12 mouse cellular contexts compared by ENCODE assay signal in the genomic region with DNA sequence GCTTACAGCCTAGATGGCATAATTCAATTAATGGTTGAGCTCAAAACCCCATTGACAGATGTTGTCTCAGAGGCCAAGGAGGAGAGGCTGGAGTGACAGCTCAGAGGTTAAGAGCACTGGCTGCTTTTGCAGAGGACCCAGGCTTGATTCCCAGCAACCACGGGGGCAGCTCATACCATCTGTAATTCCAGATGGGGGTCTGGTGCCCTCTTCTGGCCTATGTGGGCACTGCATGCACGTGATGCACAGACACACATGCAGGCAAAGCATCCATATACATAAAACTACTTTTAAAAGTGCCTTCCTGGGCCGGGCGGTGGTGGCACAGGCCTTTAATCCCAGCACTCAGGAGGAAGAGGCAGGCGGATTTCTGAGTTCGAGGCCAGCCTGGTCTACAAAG. TPM values are rescaled to one million over a fixed set of nuclear protein-coding genes. Genes with fewer than 3 reads are reported as not detected.
A peak's percentile ranks its signal among the peaks of the same experiment; 100 is the strongest.
DNase-seq lines count a peak whose midpoint lies in the region; ATAC-seq and TF ChIP-seq lines count a peak whose summit lies in the region.
"Had no signal": no experiment of that assay in that cellular context is flagged by ENCODE, and none has a peak within 500 bp of the region (broad histone marks: within the 10 kb centered on the region; RNA-seq: fewer than 3 reads in every experiment).

No protein-coding gene starts in this region.

- TF ChIP-seq EP300 in liver, embryonic 14.5 days (IDR thresholded peaks at IDR 0.05; ENCODE audit: low read depth), result no peak

- no peaks in the 10 kb centered on the region for H3K27me3 ChIP-seq in liver, embryonic 14.5 days (ENCODE audit: control insufficient read depth, insufficient read depth, low read length)
- H3K27me3 ChIP-seq in hindbrain, postnatal 0 days (ENCODE audit: insufficient read depth, low read length), result no peaks in the 10 kb centered on the region
- H3K27me3 ChIP-seq: hindbrain, embryonic 15.5 days had no signal

- peaks cover 0 to 10% of the 10 kb centered on the region in 2 experiments; a peak in 1 of 4 replicates for H3K4me1 ChIP-seq in ES-E14 (ENCODE audit: control insufficient read depth in 2 of 2, insufficient read depth in 2 of 2, low read length in 2 of 2, poor library complexity in 1 of 2)
- H3K4me1 ChIP-seq in liver, embryonic 14.5 days (replicated peaks; ENCODE audit: control insufficient read depth in 2 of 2, insufficient read depth in 2 of 2, low read length in 1 of 2), result no peaks in the 10 kb centered on the region
- H3K4me1 ChIP-seq in hindbrain, postnatal 0 days (ENCODE audit: insufficient read depth, low read length), result no peaks in the 10 kb centered on the region
- H3K4me1 ChIP-seq: hindbrain, embryonic 15.5 days had no signal

- 65% methylated on average over 6 of the region's 6 CpGs for WGBS in liver, embryonic 14.5 days (ENCODE audit: insufficient replicate concordance)
- WGBS in hindbrain, postnatal 0 days, result 87% methylated on average over 6 of the region's 6 CpGs

- no peak overlapping the region for H3K27ac ChIP-seq in layer of hippocampus, adult 2 months
- no peak overlapping the region for H3K27ac ChIP-seq in ES-E14 (ENCODE audit: insufficient read depth, low read depth, low read length, poor library complexity, severe bottlenecking)
- no peak overlapping the region for H3K27ac ChIP-seq in liver, embryonic 14.5 days
- no peak overlapping the region for H3K27ac ChIP-seq in hindbrain, postnatal 0 days
- H3K27ac ChIP-seq: hindbrain, embryonic 15.5 days had no signal

- H3K9ac ChIP-seq in ES-E14 (ENCODE audit: insufficient read depth, low read depth, low read length, poor library complexity, severe bottlenecking), result no peak overlapping the region
- H3K9ac ChIP-seq in liver, embryonic 14.5 days (replicated peaks), result no peak overlapping the region
- H3K9ac ChIP-seq in hindbrain, postnatal 0 days (replicated peaks; ENCODE audit: low read length), result no peak overlapping the region
- H3K9ac ChIP-seq: hindbrain, embryonic 15.5 days had no signal

- in situ Hi-C loops in ES-E14 (cut with MboI; ENCODE audit: low sequenced_read_pairs in 2 of 2, unreplicated experiment in 2 of 2), result no loop called here

- DNase-seq in layer of hippocampus, adult 2 months (ENCODE audit: low spot score in 2 of 2), result no peak
- no peak for DNase-seq in layer of hippocampus, adult 18-20 months (ENCODE audit: low spot score in 2 of 2)
- peak; percentile 58 for DNase-seq in A20 (ENCODE audit: low read depth, low spot score)
- DNase-seq in ES-E14 (ENCODE audit: low read depth, low spot score), result peak; percentile 78
- no peak for DNase-seq in liver, embryonic 14.5 days (ENCODE audit: low read depth in 3 of 3, low spot score in 3 of 3)
- no peak for DNase-seq in yolk sac, embryonic 10.5 days (ENCODE audit: low spot score)
- no peak for DNase-seq in left cerebral cortex, adult 8-10 months (ENCODE audit: low spot score in 2 of 2)
- no peak for DNase-seq in hindbrain, postnatal 0 days (ENCODE audit: low spot score)

- no peaks in the 10 kb centered on the region for H3K36me3 ChIP-seq in ES-E14 (ENCODE audit: control insufficient read depth, insufficient read depth, low read length, poor library complexity, severe bottlenecking)
- H3K36me3 ChIP-seq in liver, embryonic 14.5 days (replicated peaks; ENCODE audit: control insufficient read depth, insufficient read depth, low read depth), result no peaks in the 10 kb centered on the region
- no peaks in the 10 kb centered on the region for H3K36me3 ChIP-seq in hindbrain, postnatal 0 days (ENCODE audit: insufficient read depth, low read length)
- H3K36me3 ChIP-seq: hindbrain, embryonic 15.5 days had no signal

- no peaks in the 10 kb centered on the region for H3K9me3 ChIP-seq in ES-E14 (ENCODE audit: control insufficient read depth, insufficient read depth, low read depth, low read length)
- no peaks in the 10 kb centered on the region for H3K9me3 ChIP-seq in liver, embryonic 14.5 days (ENCODE audit: control insufficient read depth, low read length)
- H3K9me3 ChIP-seq in hindbrain, postnatal 0 days (ENCODE audit: low read length), result no peaks in the 10 kb centered on the region
- H3K9me3 ChIP-seq: hindbrain, embryonic 15.5 days had no signal

- peak; percentile 53 for TF ChIP-seq CTCF in layer of hippocampus, adult 2 months (conservative IDR thresholded peaks at IDR 0.05)
- peak; percentile 75 for TF ChIP-seq CTCF in liver, embryonic 14.5 days (IDR thresholded peaks at IDR 0.05; ENCODE audit: low read depth)
- TF ChIP-seq CTCF in hindbrain, postnatal 0 days (IDR thresholded peaks at IDR 0.05; ENCODE audit: low read depth), result no peak

- H3K4me2 ChIP-seq in liver, embryonic 14.5 days (ENCODE audit: low read depth), result no peak overlapping the region
- no peak overlapping the region for H3K4me2 ChIP-seq in hindbrain, postnatal 0 days (ENCODE audit: low read depth, low read length)
- H3K4me2 ChIP-seq: heart, embryonic 11.5 days; hindbrain, embryonic 15.5 days had no signal

- H3K4me3 ChIP-seq in layer of hippocampus, adult 2 months, result no peak overlapping the region
- no peak overlapping the region for H3K4me3 ChIP-seq in ES-E14 (ENCODE audit: insufficient read depth in 1 of 2, low read depth in 1 of 2, low read length in 2 of 2, poor library complexity in 1 of 2, severe bottlenecking in 1 of 2)
- no peak overlapping the region for H3K4me3 ChIP-seq in liver, embryonic 14.5 days (ENCODE audit: insufficient read depth in 1 of 2, low read depth in 2 of 2, low read length in 2 of 2)
- no peak overlapping the region for H3K4me3 ChIP-seq in hindbrain, postnatal 0 days (ENCODE audit: low read length)
- H3K4me3 ChIP-seq: hindbrain, embryonic 15.5 days had no signal

- no peak for ATAC-seq in liver, embryonic 14.5 days (ENCODE audit: insufficient read depth)
- ATAC-seq in hindbrain, postnatal 0 days, result no peak

TF ChIP-seq in ES-E14, 5 proteins besides CTCF, POLR2A, EP300 and RAD21:
- no peak for TF ChIP-seq ZNF384 (IDR thresholded peaks at IDR 0.05; ENCODE audit: low read depth, low read length)
- no peak for TF ChIP-seq MAFK (IDR thresholded peaks at IDR 0.05; ENCODE audit: insufficient read depth, low read depth, low read length)
- TF ChIP-seq ZC3H11A (IDR thresholded peaks at IDR 0.05; ENCODE audit: borderline replicate concordance, low read depth, low read length), result no peak
- TF ChIP-seq CHD2 (IDR thresholded peaks at IDR 0.05; ENCODE audit: low read depth, low read length), result no peak
- TF ChIP-seq HCFC1 (IDR thresholded peaks at IDR 0.05; ENCODE audit: borderline replicate concordance, insufficient read depth, low read length), result no peak

RNA-seq across cellular contexts. Expression of gene Myl2, which starts 15.5 kb away (rescaled TPM):
- under 1 TPM in 1 of 2 experiments, not detected in 1; 0.88 TPM for total RNA-seq in layer of hippocampus, adult 2 months (2021)
- total RNA-seq in layer of hippocampus, adult 18-20 months (2021), result 1 to 10 TPM; 1.1 to 2.2 TPM
- 0.89 TPM in 1 of 2 replicates, not detected in the other for total RNA-seq in ES-E14 (2012; rRNA removed)
- polyA plus RNA-seq in liver, embryonic 14.5 days (2012; rRNA removed), result 0.10 TPM in 1 of 2 replicates, not detected in the other
- not detected in 2 replicates for polyA plus RNA-seq in liver, embryonic 14.5 days (2014; fragmentation: Nextera tagmentation; extraction: Ambion mirVana)
- 1 to 10 TPM; 2.4 to 9.2 (median 3.9) TPM for total RNA-seq in left cerebral cortex, adult 8-10 months (2022)
- not detected in 2 replicates for total RNA-seq in hindbrain, postnatal 0 days (2014; rRNA removed)
- polyA plus RNA-seq in hindbrain, postnatal 0 days (2015; fragmentation: Nextera tagmentation; extraction: Ambion mirVana), result 2.4 and 3.0 TPM in 2 replicates
- total RNA-seq: common myeloid progenitor, adult 5-6 weeks; left cerebral cortex, postnatal 25 days had no signal

RNA-seq across cellular contexts. Expression of gene Ccdc63, which starts 24.4 kb away (rescaled TPM):
- 1 to 10 TPM in 1 of 2 experiments, under 1 TPM in 1; 0.39 to 1.2 TPM for total RNA-seq in layer of hippocampus, adult 2 months (2021)
- 1 to 10 TPM in 1 of 2 experiments, under 1 TPM in 1; 0.68 to 1.0 TPM for total RNA-seq in layer of hippocampus, adult 18-20 months (2021)
- 1.7 and 2.2 TPM in 2 replicates for total RNA-seq in ES-E14 (2012; rRNA removed)
- polyA plus RNA-seq in liver, embryonic 14.5 days (2012; rRNA removed), result 0.01 and 0.13 TPM in 2 replicates
- polyA plus RNA-seq in liver, embryonic 14.5 days (2014; fragmentation: Nextera tagmentation; extraction: Ambion mirVana), result not detected in 2 replicates
- total RNA-seq in left cerebral cortex, adult 8-10 months (2022), result 1 to 10 TPM in 1 of 4 experiments, under 1 TPM in 3; 0.53 to 1.4 (median 0.68) TPM
- total RNA-seq in hindbrain, postnatal 0 days (2014; rRNA removed), result 0.04 and 0.16 TPM in 2 replicates
- 0.23 TPM in 1 of 2 replicates, not detected in the other for polyA plus RNA-seq in hindbrain, postnatal 0 days (2015; fragmentation: Nextera tagmentation; extraction: Ambion mirVana)
- polyA plus RNA-seq: hindbrain, embryonic 15.5 days had no signal

RNA-seq across cellular contexts. Expression of gene Ppp1cc, which starts 41.8 kb away (rescaled TPM):
- total RNA-seq in layer of hippocampus, adult 2 months (2021), result 100 to 1,000 TPM; 223 to 228 TPM
- total RNA-seq in layer of hippocampus, adult 18-20 months (2021), result 100 to 1,000 TPM; 189 to 219 TPM
- total RNA-seq in ES-E14 (2012; rRNA removed), result 245 and 265 TPM in 2 replicates
- polyA plus RNA-seq in liver, embryonic 14.5 days (2012; rRNA removed), result 84.5 and 119 TPM in 2 replicates
- polyA plus RNA-seq in liver, embryonic 14.5 days (2014; fragmentation: Nextera tagmentation; extraction: Ambion mirVana), result 139 and 165 TPM in 2 replicates
- 100 to 1,000 TPM; 197 to 231 (median 211) TPM for total RNA-seq in left cerebral cortex, adult 8-10 months (2022)
- total RNA-seq in hindbrain, postnatal 0 days (2014; rRNA removed), result 205 and 207 TPM in 2 replicates
- polyA plus RNA-seq in hindbrain, postnatal 0 days (2015; fragmentation: Nextera tagmentation; extraction: Ambion mirVana), result 177 and 184 TPM in 2 replicates

Comparison
In these comparisons a context has a peak if more than half of its experiments do, and no peak if none do; other contexts are left out.
1. DNase-seq: peak in A20 (single experiment) and ES-E14 (single experiment); none in layer of hippocampus, adult 2 months (0 of 2), layer of hippocampus, adult 18-20 months (0 of 2), liver, embryonic 14.5 days (0 of 3), yolk sac, embryonic 10.5 days (single experiment), left cerebral cortex, adult 8-10 months (0 of 2) and hindbrain, postnatal 0 days (single experiment).